Mouse (Mus musculus) G1E (cell line): ENCODE data around the gene Rbm33.

Experiments used
- CTCF ChIP-seq: IDR thresholded peaks from 2 replicates; pipeline ENCODE4 v1.5.1; 2012; ENCODE audit warnings: low read depth, low read length, inconsistent platforms, mixed read lengths
- GATA1 ChIP-seq: IDR thresholded peaks from 2 replicates; pipeline ENCODE4 v1.6.1; 2012; ENCODE audit warnings: borderline replicate concordance, low read length, inconsistent platforms, mixed read lengths

DNA sequence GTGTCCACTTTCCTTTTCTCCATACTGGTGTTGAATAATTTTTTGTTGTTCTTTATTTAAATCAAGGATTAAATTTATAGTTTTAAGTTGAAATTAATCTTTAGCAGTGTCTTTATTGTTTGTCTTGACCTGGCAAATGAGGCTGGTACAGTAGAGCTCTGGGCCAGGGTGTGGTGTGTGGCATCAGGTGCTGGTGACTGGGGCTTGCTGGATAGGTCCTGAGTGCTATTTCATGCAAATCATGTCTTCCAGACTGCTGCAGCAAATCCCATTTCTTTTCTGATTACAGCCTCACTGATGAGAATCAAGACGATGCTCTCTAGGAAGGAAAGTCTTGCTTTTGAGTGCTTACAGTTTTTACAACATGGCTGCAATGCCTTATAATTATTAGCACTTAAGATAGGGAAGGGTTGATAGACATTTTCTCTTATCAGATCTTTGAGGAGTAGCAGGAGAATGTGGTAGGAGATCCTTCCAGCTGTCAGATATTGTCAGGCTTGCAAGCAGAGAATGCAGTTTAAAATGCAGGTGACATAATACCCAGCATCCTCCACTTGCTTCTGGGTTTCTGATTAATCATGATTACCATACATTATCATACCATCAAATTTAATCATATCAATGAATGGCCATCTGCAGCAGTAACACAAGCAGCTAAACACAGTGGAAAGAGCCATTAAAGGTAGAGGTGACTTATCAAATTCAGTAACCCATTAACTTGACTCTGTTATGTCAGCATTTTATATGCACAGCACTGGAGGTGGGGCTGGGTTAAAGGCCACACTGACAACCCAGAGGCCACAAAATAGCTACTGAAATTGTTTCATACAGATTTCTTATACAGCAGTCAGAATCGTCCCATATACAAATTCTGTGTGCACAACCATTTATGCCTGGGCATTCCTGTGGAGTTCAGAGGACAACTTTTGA, 56.8 kb downstream of the Rbm33 start:
- no peak for TF ChIP-seq CTCF
- TF ChIP-seq GATA1: no peak
